Mouse (Mus musculus) E14TG2a.4 (cell line): Measurements from ENCODE around the gene Npas3.

Experiments used
- H3K27me3 ChIP-seq: 2 replicates; pipeline ENCODE4 v1.6.1; 2014; ENCODE audit warnings: low read length, control low read depth; ENCODE audit not compliant: insufficient read depth
- H3K36me3 ChIP-seq: 2 replicates; pipeline ENCODE4 v1.6.1; 2014; ENCODE audit warnings: low read length, control low read depth; ENCODE audit not compliant: insufficient read depth
- H3K4me1 ChIP-seq: replicated peaks from 2 replicates; pipeline ENCODE4 v1.6.1; 2014; ENCODE audit warnings: low read depth, low read length, control low read depth
- H3K4me3 ChIP-seq: replicated peaks from 2 replicates; pipeline ENCODE4 v1.5.1; 2014; ENCODE audit warnings: mild to moderate bottlenecking, low read length
- H3K9me3 ChIP-seq: 2 replicates; pipeline ENCODE4 v1.6.1; 2014; ENCODE audit warnings: low read length, control low read depth
- CTCF ChIP-seq: conservative IDR thresholded peaks from 2 replicates; pipeline ENCODE4 v1.5.1; 2014; ENCODE audit warnings: low read length
- NANOG ChIP-seq: IDR thresholded peaks from 2 replicates; pipeline ENCODE4 v1.6.1; 2014; ENCODE audit warnings: borderline replicate concordance, low read length, mixed read lengths
- POU5F1 ChIP-seq: IDR thresholded peaks from 2 replicates; pipeline ENCODE4 v1.6.1; 2014; ENCODE audit warnings: low read length, borderline replicate concordance

Gene Npas3

GRCm38 (mm10) chr12:53694346-53694745 lies 445.9 kb downstream of the Npas3 start:
- no peaks in the 10 kb centered on the region for H3K36me3 ChIP-seq
- no peaks in the 10 kb centered on the region for H3K4me1 ChIP-seq
- H3K27me3 ChIP-seq, result no peaks in the 10 kb centered on the region
- H3K4me3 ChIP-seq, result no peak overlapping the region
- H3K9me3 ChIP-seq, result no peaks in the 10 kb centered on the region
- no peak for TF ChIP-seq NANOG
- TF ChIP-seq POU5F1, result no peak
- TF ChIP-seq CTCF, result no peak

- no peaks in the 10 kb centered on the region for H3K36me3 ChIP-seq
- no peaks in the 10 kb centered on the region for H3K9me3 ChIP-seq
- no peaks in the 10 kb centered on the region for H3K27me3 ChIP-seq
- no peak for TF ChIP-seq CTCF
- TF ChIP-seq POU5F1, result no peak
- TF ChIP-seq NANOG, result no peak
- no peak overlapping the region for H3K4me3 ChIP-seq
- no peaks in the 10 kb centered on the region for H3K4me1 ChIP-seq
These were observed 446.8 kb downstream of the Npas3 start for GRCm38 (mm10) chr12:53695324-53695723.

GRCm38 (mm10) chr12:53697645-53698044 lies 449.2 kb downstream of the Npas3 start:
- H3K27me3 ChIP-seq, result no peaks in the 10 kb centered on the region
- TF ChIP-seq NANOG (no peak), POU5F1 (no peak), CTCF (no peak)
- H3K4me3 ChIP-seq, result no peak overlapping the region
- no peaks in the 10 kb centered on the region for H3K4me1 ChIP-seq
- no peaks in the 10 kb centered on the region for H3K9me3 ChIP-seq
- H3K36me3 ChIP-seq, result no peaks in the 10 kb centered on the region

- Histone ChIP-seq H3K4me1 (no peaks in the 10 kb centered on the region), H3K36me3 (no peaks in the 10 kb centered on the region), H3K27me3 (no peaks in the 10 kb centered on the region), H3K4me3 (no peak overlapping the region), H3K9me3 (no peaks in the 10 kb centered on the region)
- TF ChIP-seq POU5F1 (no peak), NANOG (no peak), CTCF (no peak)
These were observed 450.2 kb downstream of the Npas3 start for GRCm38 (mm10) chr12:53698483-53699227.

- no peaks in the 10 kb centered on the region for H3K9me3 ChIP-seq
- no peaks in the 10 kb centered on the region for H3K27me3 ChIP-seq
- no peaks in the 10 kb centered on the region for H3K36me3 ChIP-seq
- H3K4me3 ChIP-seq, result no peak overlapping the region
- peak; percentile 44 for TF ChIP-seq CTCF
- no peak for TF ChIP-seq POU5F1
- no peaks in the 10 kb centered on the region for H3K4me1 ChIP-seq
These were observed 471.4 kb downstream of the Npas3 start for GRCm38 (mm10) chr12:53719896-53720295.

GRCm38 (mm10) chr12:53722156-53722555 lies 473.7 kb downstream of the Npas3 start:
- no peak overlapping the region for H3K4me3 ChIP-seq

GRCm38 (mm10) chr12:53722718-53723698 lies 474.5 kb downstream of the Npas3 start:
- Histone ChIP-seq H3K36me3 (no peaks in the 10 kb centered on the region), H3K4me3 (no peak overlapping the region), H3K4me1 (no peaks in the 10 kb centered on the region), H3K9me3 (no peaks in the 10 kb centered on the region), H3K27me3 (no peaks in the 10 kb centered on the region)
- no peak for TF ChIP-seq NANOG
- no peak for TF ChIP-seq CTCF
- no peak for TF ChIP-seq POU5F1

More at GRCm38 (mm10) chr12:53722156-53722555, 473.7 kb downstream of the Npas3 start:
- H3K27me3 ChIP-seq, result no peaks in the 10 kb centered on the region
- TF ChIP-seq CTCF, result no peak
- TF ChIP-seq NANOG, result no peak
- TF ChIP-seq POU5F1, result no peak
- no peaks in the 10 kb centered on the region for H3K36me3 ChIP-seq
- no peaks in the 10 kb centered on the region for H3K4me1 ChIP-seq
- H3K9me3 ChIP-seq, result no peaks in the 10 kb centered on the region

GRCm38 (mm10) chr12:53729275-53729674 lies 480.8 kb downstream of the Npas3 start:
- Histone ChIP-seq H3K9me3 (no peaks in the 10 kb centered on the region), H3K36me3 (no peaks in the 10 kb centered on the region), H3K4me1 (no peaks in the 10 kb centered on the region), H3K27me3 (no peaks in the 10 kb centered on the region), H3K4me3 (no peak overlapping the region)
- TF ChIP-seq CTCF, result no peak
- TF ChIP-seq NANOG, result no peak
- TF ChIP-seq POU5F1, result no peak
